Mouse (Mus musculus): ENCODE results near the gene Filip1l.

DNA sequence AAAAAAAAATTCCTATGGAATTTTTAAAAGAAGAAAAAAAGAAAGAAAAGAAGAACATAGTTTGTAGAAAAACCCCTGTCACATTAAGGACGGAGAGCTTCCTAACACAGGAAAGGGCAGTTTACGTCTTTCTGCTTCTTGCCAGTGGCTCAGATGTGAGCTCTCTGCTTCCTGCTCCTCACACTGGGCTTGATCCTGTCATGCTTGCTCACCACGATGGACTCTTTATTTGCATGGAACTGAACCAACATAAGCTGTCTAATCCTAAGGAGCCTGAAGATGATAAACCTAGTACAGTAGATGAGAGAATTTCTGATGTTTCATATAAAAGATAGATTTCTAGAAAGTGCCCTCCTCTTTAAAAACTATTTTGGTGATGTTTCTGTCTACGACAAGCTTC is 116.4 kb downstream of the Filip1l start:
- no peak for TF ChIP-seq MAFK (IDR thresholded peaks at IDR 0.05; ENCODE audit: insufficient read depth, low read depth, low read length)
- TF ChIP-seq HCFC1 (IDR thresholded peaks at IDR 0.05; ENCODE audit: borderline replicate concordance, insufficient read depth, low read length) = no peak
